Mouse (Mus musculus) frontal cortex, postnatal 25 days (tissue): ENCODE data around the gene 1810009A15Rik.

Experiments
- DNase-seq, 2 experiments: peaks; one replicate each; pipeline ENCODE4 v3.0.0; 2022; ENCODE audit warnings: low spot score in 2 of 2

The 1810009A15Rik gene

GRCm38 (mm10) chr19:8920073-8920736 lies 31.6 kb downstream of the 1810009A15Rik start, which contains the start of gene B3gat3:
TSS of gene B3gat3 (plus strand) at chr19:8920374.
- DNase-seq = peak; percentile 89 to 92

- DNase-seq = no peak
Observed at GRCm38 (mm10) chr19:8920836-8921291, 32.2 kb downstream of the 1810009A15Rik start.

GRCm38 (mm10) chr19:8921741-8922140 lies 33.1 kb downstream of the 1810009A15Rik start:
- no peak for DNase-seq

GRCm38 (mm10) chr19:8926766-8927165 lies 38.1 kb downstream of the 1810009A15Rik start:
- DNase-seq = no peak

- DNase-seq = no peak
Observed at GRCm38 (mm10) chr19:8927891-8928525, 39.4 kb downstream of the 1810009A15Rik start.

- DNase-seq = no peak
Observed at GRCm38 (mm10) chr19:8928689-8929223, 40.1 kb downstream of the 1810009A15Rik start.

GRCm38 (mm10) chr19:8929224-8930088 lies 40.8 kb downstream of the 1810009A15Rik start, which contains the start of the genes Rom1 and Eml3:
TSS of gene Rom1 (minus strand) at chr19:8929356.
TSS of gene Eml3 (plus strand) at chr19:8929552.
- DNase-seq = peak in 1 of 2 experiments; percentile 47

GRCm38 (mm10) chr19:8930117-8930516 lies 41.5 kb downstream of the 1810009A15Rik start:
- DNase-seq = no peak

GRCm38 (mm10) chr19:8930771-8931170 lies 42.1 kb downstream of the 1810009A15Rik start:
- DNase-seq = no peak

GRCm38 (mm10) chr19:8936736-8937135 lies 48.1 kb downstream of the 1810009A15Rik start:
- no peak for DNase-seq
